Mouse (Mus musculus): Measurements from ENCODE around the gene Faf1. TPM values are rescaled to one million over a fixed set of nuclear protein-coding genes. Genes with fewer than 3 reads are reported as not detected.

The Faf1 gene
- polyA plus RNA-seq, 1 experiment from 2014 or later, result 19.3 TPM

- H3K4me2 ChIP-seq, result no peak overlapping the region
- no peaks in the 10 kb centered on the region for H3K27me3 ChIP-seq
- no peak overlapping the region for H3K9ac ChIP-seq
- H3K4me3 ChIP-seq, result no peak overlapping the region
- H3K4me1 ChIP-seq (replicated peaks), result no peaks in the 10 kb centered on the region
- no peaks in the 10 kb centered on the region for H3K36me3 ChIP-seq
- H3K27ac ChIP-seq, result no peak overlapping the region
- ATAC-seq (replicated peaks; ENCODE audit: insufficient number of reproducible peaks, insufficient read depth, low FRiP score, low read depth), result no peak
- no peaks in the 10 kb centered on the region for H3K9me3 ChIP-seq (replicated peaks)
- WGBS, result 11% methylated on average over 2 of the region's 2 CpGs
Measured at GRCm38 (mm10) chr4:109729281-109729680, 52.9 kb downstream of the Faf1 start.

GRCm38 (mm10) chr4:109735754-109736153, 59.4 kb downstream of the Faf1 start:
- peaks cover 6% of the 10 kb centered on the region for H3K4me1 ChIP-seq (replicated peaks)
- ATAC-seq (replicated peaks; ENCODE audit: insufficient number of reproducible peaks, insufficient read depth, low FRiP score, low read depth), result no peak

GRCm38 (mm10) chr4:109743984-109744383, 67.6 kb downstream of the Faf1 start:
- H3K9ac ChIP-seq, result no peak overlapping the region
- 82% methylated on average over 2 of the region's 2 CpGs for WGBS
- no peaks in the 10 kb centered on the region for H3K9me3 ChIP-seq (replicated peaks)
- ATAC-seq (replicated peaks; ENCODE audit: insufficient number of reproducible peaks, insufficient read depth, low FRiP score, low read depth), result no peak
- H3K27me3 ChIP-seq, result no peaks in the 10 kb centered on the region
- H3K36me3 ChIP-seq, result no peaks in the 10 kb centered on the region
- no peak overlapping the region for H3K4me2 ChIP-seq
- H3K27ac ChIP-seq, result no peak overlapping the region
- H3K4me1 ChIP-seq (replicated peaks), result no peaks in the 10 kb centered on the region
- H3K4me3 ChIP-seq, result no peak overlapping the region

More at GRCm38 (mm10) chr4:109735754-109736153, 59.4 kb downstream of the Faf1 start:
- H3K36me3 ChIP-seq, result no peaks in the 10 kb centered on the region
- H3K9me3 ChIP-seq (replicated peaks), result no peaks in the 10 kb centered on the region
- H3K27me3 ChIP-seq, result no peaks in the 10 kb centered on the region
- no peak overlapping the region for H3K4me2 ChIP-seq
- no peak overlapping the region for H3K27ac ChIP-seq
- WGBS, result 15% methylated on average over 1 of the region's 1 CpGs
- H3K9ac ChIP-seq, result no peak overlapping the region
- no peak overlapping the region for H3K4me3 ChIP-seq

DNA sequence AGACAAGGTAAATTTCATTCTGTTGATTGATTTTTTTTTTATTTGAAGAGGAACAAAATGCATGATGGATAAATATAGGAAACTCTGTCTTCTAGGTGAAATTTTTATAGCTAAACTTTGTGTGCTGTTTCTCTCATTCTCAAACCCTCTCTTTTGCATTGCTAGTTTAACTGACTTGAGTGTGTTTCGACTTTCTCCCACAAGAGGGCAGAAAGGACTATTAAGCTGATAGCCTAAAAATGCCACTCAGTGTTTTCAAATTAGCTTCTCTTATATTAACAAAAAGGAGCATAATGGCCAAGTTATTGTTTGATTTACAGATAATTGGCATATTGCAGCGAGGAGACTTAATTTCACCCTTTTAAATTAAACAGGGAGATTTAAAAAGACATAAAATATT, 82.6 kb downstream of the Faf1 start:
- no peak overlapping the region for H3K27ac ChIP-seq
- H3K9ac ChIP-seq, result no peak overlapping the region
- no peaks in the 10 kb centered on the region for H3K36me3 ChIP-seq
- H3K4me2 ChIP-seq, result no peak overlapping the region
- WGBS, result 29% methylated on average over 2 of the region's 2 CpGs
- H3K9me3 ChIP-seq (replicated peaks), result no peaks in the 10 kb centered on the region
- no peaks in the 10 kb centered on the region for H3K27me3 ChIP-seq
- no peaks in the 10 kb centered on the region for H3K4me1 ChIP-seq (replicated peaks)
- no peak overlapping the region for H3K4me3 ChIP-seq
- no peak for ATAC-seq (replicated peaks; ENCODE audit: insufficient number of reproducible peaks, insufficient read depth, low FRiP score, low read depth)

DNA sequence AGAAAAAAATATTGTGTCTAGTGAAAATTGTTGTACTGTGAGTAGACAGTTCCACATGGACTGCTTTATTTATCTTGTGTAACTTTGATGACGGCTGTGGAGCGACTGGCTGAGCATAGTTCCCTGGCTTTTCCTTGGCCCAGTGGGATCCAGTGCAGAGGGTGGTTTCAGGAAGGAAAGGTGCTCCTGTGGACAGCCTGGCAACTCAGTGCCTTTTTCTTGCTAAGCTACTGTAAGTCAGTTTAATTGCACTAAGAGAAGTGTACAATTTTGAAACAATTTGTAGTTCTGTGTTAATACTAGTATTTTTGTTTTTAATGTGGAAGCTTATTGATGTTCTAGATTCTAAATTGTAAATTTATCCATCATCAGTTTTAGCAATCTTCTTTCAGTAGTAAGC, 83.5 kb downstream of the Faf1 start:
- Histone ChIP-seq H3K9ac (no peak overlapping the region), H3K36me3 (no peaks in the 10 kb centered on the region), H3K4me3 (no peak overlapping the region), H3K4me2 (no peak overlapping the region), H3K27ac (no peak overlapping the region), H3K4me1 (replicated peaks) (no peaks in the 10 kb centered on the region), H3K27me3 (no peaks in the 10 kb centered on the region), H3K9me3 (replicated peaks) (no peaks in the 10 kb centered on the region)
- WGBS, result 69% methylated on average over 2 of the region's 2 CpGs
- ATAC-seq (replicated peaks; ENCODE audit: insufficient number of reproducible peaks, insufficient read depth, low FRiP score, low read depth), result no peak

DNA sequence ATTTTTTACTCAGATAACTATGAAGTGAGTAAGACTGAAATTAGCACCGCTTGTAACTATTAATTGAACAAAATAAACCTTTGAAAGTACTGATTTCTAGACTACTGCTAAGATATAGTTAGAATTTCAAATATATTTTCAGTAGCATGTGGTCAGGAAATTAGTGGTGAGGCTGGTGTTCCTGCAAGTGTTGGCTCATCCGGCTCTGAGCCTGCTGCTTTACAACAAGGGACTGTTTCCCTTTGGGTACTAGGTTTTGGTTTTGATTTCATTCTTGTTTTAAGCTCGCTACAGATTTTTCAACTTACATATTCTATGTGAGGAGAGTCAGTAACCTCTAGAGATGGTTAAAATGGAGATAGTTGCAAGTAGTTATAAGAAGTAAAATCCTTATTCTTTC, 84.1 kb downstream of the Faf1 start:
- H3K27me3 ChIP-seq, result no peaks in the 10 kb centered on the region
- no peak overlapping the region for H3K27ac ChIP-seq
- no peak overlapping the region for H3K4me2 ChIP-seq
- no peaks in the 10 kb centered on the region for H3K36me3 ChIP-seq
- H3K9ac ChIP-seq, result no peak overlapping the region
- no peak for ATAC-seq (replicated peaks; ENCODE audit: insufficient number of reproducible peaks, insufficient read depth, low FRiP score, low read depth)
- WGBS, result 82% methylated on average over 3 of the region's 3 CpGs
- no peak overlapping the region for H3K4me3 ChIP-seq
- H3K9me3 ChIP-seq (replicated peaks), result no peaks in the 10 kb centered on the region
- no peaks in the 10 kb centered on the region for H3K4me1 ChIP-seq (replicated peaks)

DNA sequence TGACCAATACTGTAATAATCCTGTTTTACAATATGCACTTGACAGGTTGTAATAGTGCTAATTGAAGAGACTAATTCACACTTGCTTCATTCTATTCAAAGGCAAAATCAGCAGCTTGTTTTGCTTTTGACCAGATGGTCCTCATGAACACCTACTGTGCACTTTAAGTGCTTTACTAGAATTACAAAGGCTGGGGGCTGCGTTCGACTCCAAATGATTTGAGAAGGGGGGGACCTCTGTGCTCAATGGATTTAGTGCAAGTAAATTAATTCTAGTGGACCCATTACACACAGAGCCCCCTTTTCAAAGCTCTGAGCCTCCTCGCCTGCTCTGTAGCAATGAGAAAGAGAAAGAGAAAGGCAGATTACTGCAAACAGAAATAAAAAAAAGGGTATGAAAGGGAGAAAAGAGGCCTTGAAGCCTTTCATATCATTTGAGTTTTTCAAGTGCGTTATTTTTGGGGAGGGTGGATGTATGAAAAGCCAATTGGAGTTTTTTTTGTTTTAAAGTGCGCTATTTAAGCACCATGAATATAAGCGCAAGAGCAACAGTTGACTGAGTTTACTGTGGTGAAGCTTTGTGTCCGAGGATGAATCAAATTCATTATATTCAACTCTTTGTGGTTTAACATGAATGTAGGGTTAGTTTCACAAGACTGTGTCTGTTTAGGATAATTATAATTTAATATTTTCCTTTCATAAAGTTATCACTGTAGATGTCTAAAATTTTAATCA, 86.5 kb downstream of the Faf1 start:
- Histone ChIP-seq H3K27ac (no peak overlapping the region), H3K4me3 (no peak overlapping the region), H3K9ac (no peak overlapping the region), H3K4me2 (no peak overlapping the region), H3K9me3 (replicated peaks) (no peaks in the 10 kb centered on the region), H3K4me1 (replicated peaks) (no peaks in the 10 kb centered on the region), H3K27me3 (no peaks in the 10 kb centered on the region), H3K36me3 (no peaks in the 10 kb centered on the region)
- ATAC-seq (replicated peaks; ENCODE audit: insufficient number of reproducible peaks, insufficient read depth, low FRiP score, low read depth), result no peak
- WGBS, result 68% methylated on average over 7 of the region's 7 CpGs

DNA sequence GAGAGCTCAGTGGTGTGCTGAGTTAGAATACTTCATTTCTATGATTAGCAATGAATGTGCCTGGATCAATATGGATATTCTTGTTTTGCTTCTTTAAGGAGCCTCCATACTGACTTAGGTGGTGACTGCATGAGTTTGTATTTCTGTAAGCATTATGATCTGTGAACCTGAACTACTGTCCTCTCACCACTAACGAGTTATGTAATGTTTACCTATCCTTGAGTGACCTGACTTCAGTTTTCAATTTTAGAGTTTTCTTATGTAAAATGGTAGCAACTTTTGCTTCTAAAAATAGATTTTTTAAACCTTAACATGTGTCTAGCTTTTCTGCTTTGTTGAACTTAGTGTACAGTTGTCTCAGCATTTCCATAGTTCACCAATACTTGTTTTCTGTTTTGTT, 92.7 kb downstream of the Faf1 start:
- no peak for ATAC-seq (replicated peaks; ENCODE audit: insufficient number of reproducible peaks, insufficient read depth, low FRiP score, low read depth)
- WGBS, result 83% methylated on average over 1 of the region's 1 CpGs

DNA sequence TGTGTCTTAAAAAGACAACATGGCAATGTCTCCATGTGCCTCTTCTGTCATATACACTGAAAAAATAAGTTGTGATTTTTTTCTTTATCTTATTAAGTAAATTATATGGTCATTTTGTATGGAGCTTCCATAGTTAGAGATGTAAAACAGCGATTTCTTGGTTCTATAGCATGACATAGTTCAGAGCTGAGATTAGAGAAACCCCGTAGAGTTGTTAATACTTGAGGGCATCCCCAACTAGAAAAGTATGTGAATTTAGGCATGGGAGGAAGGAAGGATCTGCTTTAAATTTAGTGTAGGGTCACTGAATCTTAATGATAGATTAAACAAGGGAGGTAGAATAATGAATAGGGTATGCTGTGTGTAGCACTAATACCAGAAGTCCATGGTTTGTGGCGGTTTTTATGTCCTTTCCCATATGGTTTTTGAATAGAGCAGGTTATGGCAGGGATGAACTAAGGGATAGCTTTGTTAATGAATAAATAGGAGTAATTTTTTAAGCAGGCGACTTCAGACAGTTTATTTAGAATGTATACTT, 106.3 kb downstream of the Faf1 start:
- no peaks in the 10 kb centered on the region for H3K27me3 ChIP-seq
- H3K4me2 ChIP-seq, result no peak overlapping the region
- no peaks in the 10 kb centered on the region for H3K9me3 ChIP-seq (replicated peaks)
- no peaks in the 10 kb centered on the region for H3K36me3 ChIP-seq
- no peak overlapping the region for H3K27ac ChIP-seq
- no peak for ATAC-seq (replicated peaks; ENCODE audit: insufficient number of reproducible peaks, insufficient read depth, low FRiP score, low read depth)
- no peak overlapping the region for H3K9ac ChIP-seq
- WGBS, result 93% methylated on average over 4 of the region's 4 CpGs
- no peak overlapping the region for H3K4me3 ChIP-seq
- H3K4me1 ChIP-seq (replicated peaks), result no peaks in the 10 kb centered on the region

More for the DNA sequence above, 92.7 kb downstream of the Faf1 start:
- Histone ChIP-seq H3K9ac (no peak overlapping the region), H3K4me1 (replicated peaks) (no peaks in the 10 kb centered on the region), H3K4me2 (no peak overlapping the region), H3K36me3 (no peaks in the 10 kb centered on the region), H3K27me3 (no peaks in the 10 kb centered on the region), H3K4me3 (no peak overlapping the region), H3K9me3 (replicated peaks) (no peaks in the 10 kb centered on the region), H3K27ac (no peak overlapping the region)

DNA sequence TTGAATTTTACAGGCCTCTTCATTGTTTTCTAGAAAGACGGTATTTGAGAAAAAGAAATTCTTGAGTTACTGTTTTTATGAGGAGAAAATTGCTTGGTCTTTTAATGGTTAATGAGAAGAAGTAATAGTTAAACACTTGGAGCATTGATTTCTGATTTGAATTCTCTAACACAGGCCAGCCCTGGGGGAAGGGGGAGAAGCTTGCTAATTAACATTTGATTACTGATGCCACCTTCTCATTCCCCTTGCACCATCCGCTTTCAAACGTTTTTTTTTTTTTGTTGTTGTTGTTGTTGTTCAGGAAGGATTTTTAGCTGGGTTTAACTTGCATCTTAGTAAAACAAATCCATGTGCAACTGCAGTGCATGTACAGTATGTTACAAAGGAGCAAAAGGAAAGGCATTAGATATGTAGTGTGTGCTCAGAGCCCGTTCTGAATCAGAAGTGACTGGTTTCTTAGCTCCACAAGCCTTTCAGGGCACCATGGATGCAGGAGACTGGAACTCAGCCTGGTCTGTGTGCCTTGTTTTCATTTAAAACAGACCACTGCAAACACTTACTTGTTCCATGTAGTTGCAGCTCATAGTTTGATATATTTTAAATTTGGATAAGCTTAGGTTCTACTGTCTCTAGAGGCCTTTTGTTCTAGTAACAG, 113.1 kb downstream of the Faf1 start:
- Histone ChIP-seq H3K4me1 (replicated peaks) (no peaks in the 10 kb centered on the region), H3K27ac (no peak overlapping the region), H3K4me3 (no peak overlapping the region), H3K9ac (no peak overlapping the region), H3K9me3 (replicated peaks) (no peaks in the 10 kb centered on the region), H3K36me3 (no peaks in the 10 kb centered on the region), H3K27me3 (no peaks in the 10 kb centered on the region), H3K4me2 (no peak overlapping the region)
- no peak for ATAC-seq (replicated peaks; ENCODE audit: insufficient number of reproducible peaks, insufficient read depth, low FRiP score, low read depth)
- 67% methylated on average over 4 of the region's 4 CpGs for WGBS

- Histone ChIP-seq H3K36me3 (no peaks in the 10 kb centered on the region), H3K4me2 (no peak overlapping the region), H3K27me3 (no peaks in the 10 kb centered on the region), H3K9me3 (replicated peaks) (no peaks in the 10 kb centered on the region), H3K9ac (no peak overlapping the region), H3K4me3 (no peak overlapping the region), H3K27ac (no peak overlapping the region), H3K4me1 (replicated peaks) (no peaks in the 10 kb centered on the region)
- WGBS, result 89% methylated on average over 2 of the region's 2 CpGs
- no peak for ATAC-seq (replicated peaks; ENCODE audit: insufficient number of reproducible peaks, insufficient read depth, low FRiP score, low read depth)
Measured at GRCm38 (mm10) chr4:109792331-109792730, 115.9 kb downstream of the Faf1 start.

- no peaks in the 10 kb centered on the region for H3K36me3 ChIP-seq
- 82% methylated on average over 2 of the region's 2 CpGs for WGBS
- no peaks in the 10 kb centered on the region for H3K9me3 ChIP-seq (replicated peaks)
- H3K4me2 ChIP-seq, result no peak overlapping the region
- H3K4me1 ChIP-seq (replicated peaks), result no peaks in the 10 kb centered on the region
- no peak overlapping the region for H3K9ac ChIP-seq
- no peaks in the 10 kb centered on the region for H3K27me3 ChIP-seq
- no peak overlapping the region for H3K27ac ChIP-seq
- no peak for ATAC-seq (replicated peaks; ENCODE audit: insufficient number of reproducible peaks, insufficient read depth, low FRiP score, low read depth)
- H3K4me3 ChIP-seq, result no peak overlapping the region
Measured at GRCm38 (mm10) chr4:109793072-109793471, 116.7 kb downstream of the Faf1 start.
